Mouse (Mus musculus) midbrain, embryonic 12.5 days (tissue): Measurements from ENCODE around the gene Apoa2. TPM values are rescaled to one million over a fixed set of nuclear protein-coding genes. Genes with fewer than 3 reads are reported as not detected.
"Not testable (repeated sequence)": the region's sequence is repeated elsewhere in the genome, so short reads cannot be mapped to it uniquely, and the experiment has no call there.

Source experiments
- ATAC-seq: fragments of 200-750 bp; cut with Nextera tagmentation; 2 replicates; pipeline ENCODE4 v1.8.0; 2017; ENCODE audit warnings: low read depth, moderate TSS enrichment, moderate library complexity; ENCODE audit not compliant: low FRiP score
- H3K27ac ChIP-seq: fragments of 300-500 bp; sonication (generic); replicated peaks from 2 replicates; pipeline ENCODE4 v1.5.1; 2016; ENCODE audit warnings: mild to moderate bottlenecking
- H3K27me3 ChIP-seq: fragments of 300-500 bp; sonication (generic); 2 replicates; pipeline ENCODE4 v1.6.1; 2016; ENCODE audit warnings: mild to moderate bottlenecking
- H3K36me3 ChIP-seq: fragments of 300-500 bp; sonication (generic); 2 replicates; pipeline ENCODE4 v1.6.1; 2016
- H3K4me1 ChIP-seq: fragments of 300-500 bp; sonication (generic); 2 replicates; pipeline ENCODE4 v1.6.1; 2016
- H3K4me2 ChIP-seq: fragments of 300-500 bp; sonication (generic); replicated peaks from 2 replicates; pipeline ENCODE4 v1.6.1; 2016; ENCODE audit warnings: mild to moderate bottlenecking, moderate library complexity
- H3K4me3 ChIP-seq: fragments of 300-500 bp; sonication (generic); 2 replicates; pipeline ENCODE4 v1.5.1; 2016; ENCODE audit warnings: mild to moderate bottlenecking
- H3K9ac ChIP-seq: fragments of 300-500 bp; sonication (generic); replicated peaks from 2 replicates; pipeline ENCODE4 v1.6.1; 2016; ENCODE audit warnings: mild to moderate bottlenecking, moderate library complexity
- H3K9me3 ChIP-seq: fragments of 300-500 bp; sonication (generic); 2 replicates; pipeline ENCODE4 v1.6.1; 2016; ENCODE audit warnings: mild to moderate bottlenecking
- WGBS: fragments of 180-500 bp; shearing (Covaris S2); methylation state at CpG from one replicate; pipeline ENCODE4 v1.1.7; 2016; 5-methylcytosine and 5-hydroxymethylcytosine counted together
- polyA plus RNA-seq: library from polyadenylated mRNA; unstranded; fragments of >200 nt; fragmentation: Nextera tagmentation; extraction: Ambion mirVana; gene quantifications from 2 replicates; pipeline ENCODE4 v1.2.1, GENCODE M21; 2016

Gene Apoa2
- polyA plus RNA-seq, 1 experiment from 2014 or later, result 2.9 TPM

DNA sequence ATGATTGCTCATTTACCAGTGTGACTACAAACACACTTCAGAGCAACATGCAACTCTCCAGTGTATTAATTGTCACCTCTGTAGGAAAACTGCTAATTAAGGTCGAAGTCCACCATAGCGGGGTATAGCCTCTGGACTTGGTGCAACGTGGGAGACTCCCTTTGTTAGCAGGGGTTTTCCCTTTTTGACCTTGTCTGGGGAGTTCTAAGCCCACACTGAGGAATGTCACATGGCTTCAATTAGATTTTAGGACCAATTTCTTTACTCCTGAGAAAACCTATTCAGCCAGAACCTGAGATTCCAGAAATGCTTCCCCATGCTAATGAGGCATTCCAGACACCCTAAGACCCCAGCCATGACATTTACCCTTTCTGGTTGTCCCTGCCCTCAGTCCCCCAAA lies 5.4 kb downstream of the Apoa2 start:
- WGBS, result 45% methylated on average over 3 of the region's 3 CpGs

DNA sequence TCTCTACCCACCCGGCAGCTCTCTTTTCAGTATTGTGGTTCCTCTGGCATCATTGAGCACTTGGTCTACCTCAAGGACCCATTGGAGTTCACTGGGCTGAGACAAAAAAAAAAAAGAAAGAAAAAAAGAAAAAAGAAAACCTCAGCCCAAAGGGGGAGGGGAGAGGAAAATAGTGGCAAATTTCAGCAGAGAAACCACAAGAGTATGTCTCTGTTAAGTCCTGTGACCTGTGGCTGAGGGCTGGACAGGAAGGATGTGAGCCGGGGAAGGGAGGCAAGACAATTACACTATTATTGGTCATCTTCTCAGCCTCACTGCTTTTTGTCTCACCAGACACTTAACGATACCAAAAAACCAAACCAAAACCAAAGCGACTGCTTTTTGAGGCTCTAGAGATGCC lies 7.0 kb downstream of the Apoa2 start:
- 83% methylated on average over 4 of the region's 4 CpGs for WGBS
- H3K9ac ChIP-seq, result no peak overlapping the region
- no peaks in the 10 kb centered on the region for H3K9me3 ChIP-seq
- no peak overlapping the region for H3K4me2 ChIP-seq
- H3K36me3 ChIP-seq, result peaks cover 34% of the 10 kb centered on the region
- peaks cover 8% of the 10 kb centered on the region; the same call in 1 of the 2 replicates for H3K4me1 ChIP-seq
- no peak overlapping the region for H3K4me3 ChIP-seq
- no peaks in the 10 kb centered on the region for H3K27me3 ChIP-seq
- ATAC-seq, result no peak
- no peak overlapping the region for H3K27ac ChIP-seq

More for the DNA sequence above, 5.4 kb downstream of the Apoa2 start:
- Histone ChIP-seq H3K27ac (no peak overlapping the region), H3K27me3 (no peaks in the 10 kb centered on the region), H3K4me2 (no peak overlapping the region), H3K9me3 (no peaks in the 10 kb centered on the region), H3K9ac (no peak overlapping the region), H3K4me1 (peaks cover 8% of the 10 kb centered on the region; the same call in 1 of the 2 replicates), H3K4me3 (no peak overlapping the region), H3K36me3 (peaks cover 19% of the 10 kb centered on the region)
- no peak for ATAC-seq

DNA sequence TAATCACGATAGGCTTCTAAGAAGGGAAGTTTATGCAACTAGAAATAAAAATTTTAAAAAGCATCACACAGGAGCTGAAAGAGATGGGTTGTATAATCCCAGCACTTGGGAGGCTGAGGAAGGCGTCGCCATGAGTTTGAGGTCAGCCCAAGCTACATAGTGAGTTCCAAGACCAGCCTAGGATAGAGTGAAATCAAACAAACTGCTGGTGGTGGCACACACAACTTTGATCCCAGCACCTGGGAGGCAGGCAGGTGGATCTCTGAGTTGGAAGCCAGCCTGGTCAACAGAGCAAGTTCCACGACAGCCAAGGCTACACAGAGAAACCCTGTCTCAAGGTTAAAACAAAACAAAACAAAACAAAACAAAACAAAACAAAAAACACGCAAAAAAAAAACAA lies 7.5 kb downstream of the Apoa2 start:
- WGBS, result 83% methylated on average over 5 of the region's 5 CpGs

DNA sequence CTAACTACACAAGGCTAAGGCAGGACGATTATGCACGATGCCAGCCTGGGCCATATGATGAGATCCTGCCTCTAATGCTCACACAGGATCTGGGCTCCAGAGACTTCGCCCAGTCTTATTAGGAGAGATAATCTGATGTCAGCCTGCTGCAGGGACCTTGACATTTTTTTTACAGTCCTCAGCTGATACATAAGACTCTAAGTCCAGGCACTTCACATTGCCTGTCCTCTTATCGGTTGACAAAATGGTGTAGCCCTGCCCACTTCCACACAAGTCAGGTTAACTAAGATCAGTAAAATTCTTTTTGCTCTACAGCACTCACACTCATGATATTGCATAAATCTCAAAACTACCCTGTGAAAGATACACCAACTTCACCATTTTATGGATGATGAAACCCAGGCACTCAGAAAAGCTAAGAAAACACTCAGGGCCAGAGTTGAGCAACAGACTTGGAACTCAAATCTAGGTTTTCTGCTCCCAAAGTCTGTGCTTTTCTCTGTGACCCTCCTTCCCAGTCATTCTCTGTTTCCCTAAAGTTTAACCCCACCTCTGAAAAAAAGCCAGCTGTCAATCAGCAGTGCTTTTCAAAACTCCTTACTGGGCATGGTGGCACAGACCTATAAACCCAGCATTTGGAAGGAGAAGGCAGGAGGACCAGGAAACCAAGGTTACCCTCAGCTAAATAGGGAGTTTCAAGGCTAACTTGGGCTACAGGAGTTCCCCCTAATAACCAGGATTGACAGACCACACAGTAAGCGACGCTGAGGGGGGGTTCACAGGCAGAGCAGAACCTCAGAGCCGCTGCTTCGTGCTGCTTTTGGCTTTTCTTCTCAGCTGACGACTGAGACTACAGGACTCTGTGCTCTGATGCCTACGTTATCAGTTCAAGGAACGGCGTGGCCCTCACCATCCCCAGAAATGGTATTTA lies 8.2 kb downstream of the Apoa2 start:
- ATAC-seq, result no peak
- WGBS, result 89% methylated on average over 12 of the region's 12 CpGs
- no peaks in the 10 kb centered on the region for H3K27me3 ChIP-seq

More for the DNA sequence above, 7.5 kb downstream of the Apoa2 start:
- ATAC-seq, result no peak
- Histone ChIP-seq H3K27me3 (no peaks in the 10 kb centered on the region), H3K36me3 (peaks cover 39% of the 10 kb centered on the region), H3K4me2 (no peak overlapping the region), H3K27ac (no peak overlapping the region), H3K9me3 (no peaks in the 10 kb centered on the region), H3K4me1 (peaks cover 8% of the 10 kb centered on the region; the same call in 1 of the 2 replicates), H3K9ac (no peak overlapping the region), H3K4me3 (no peak overlapping the region)

DNA sequence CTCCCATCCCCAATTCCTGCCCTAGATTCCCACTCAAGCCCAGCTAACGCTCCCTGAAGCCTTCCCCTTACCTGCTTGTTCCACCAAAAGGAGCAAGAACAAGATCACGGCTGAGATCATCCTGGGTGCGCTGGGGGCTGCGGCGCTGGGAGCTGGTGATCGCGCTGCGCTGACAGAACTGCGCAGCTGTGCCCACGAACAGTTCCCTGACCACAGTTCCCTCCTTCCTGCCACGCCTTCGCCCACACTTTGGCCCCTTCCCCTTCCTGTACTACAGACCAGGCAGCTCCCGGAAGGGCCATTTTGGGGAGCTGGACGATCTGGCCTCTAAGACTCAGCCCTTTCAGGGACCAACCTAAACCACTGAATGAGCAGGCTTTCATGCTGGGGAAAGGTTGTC lies 9.3 kb downstream of the Apoa2 start, which contains the start of gene Fcer1g:
Gene Fcer1g (minus strand): TSS at position 240 of the 400 bp plus-strand sequence.
- Histone ChIP-seq H3K9ac (no peak within 1 kb of the TSS), H3K27me3 (no peaks in the 10 kb centered on the region), H3K4me3 (no peak within 1 kb of the TSS), H3K9me3 (no peaks in the 10 kb centered on the region), H3K4me1 (peaks cover 8% of the 10 kb centered on the region; the same call in 1 of the 2 replicates), H3K27ac (no peak within 1 kb of the TSS), H3K36me3 (peaks cover 57% of the 10 kb centered on the region), H3K4me2 (no peak within 1 kb of the TSS)
- WGBS, result 93% methylated on average over 14 of the region's 14 CpGs
- ATAC-seq, result no peak

More for the DNA sequence above, 8.2 kb downstream of the Apoa2 start:
- H3K4me3 ChIP-seq, result no peak overlapping the region
- H3K27ac ChIP-seq, result no peak overlapping the region
- H3K9me3 ChIP-seq, result no peaks in the 10 kb centered on the region
- H3K4me2 ChIP-seq, result no peak overlapping the region
- H3K36me3 ChIP-seq, result peaks cover 46% of the 10 kb centered on the region
- peaks cover 8% of the 10 kb centered on the region; the same call in 1 of the 2 replicates for H3K4me1 ChIP-seq
- H3K9ac ChIP-seq, result no peak overlapping the region

DNA sequence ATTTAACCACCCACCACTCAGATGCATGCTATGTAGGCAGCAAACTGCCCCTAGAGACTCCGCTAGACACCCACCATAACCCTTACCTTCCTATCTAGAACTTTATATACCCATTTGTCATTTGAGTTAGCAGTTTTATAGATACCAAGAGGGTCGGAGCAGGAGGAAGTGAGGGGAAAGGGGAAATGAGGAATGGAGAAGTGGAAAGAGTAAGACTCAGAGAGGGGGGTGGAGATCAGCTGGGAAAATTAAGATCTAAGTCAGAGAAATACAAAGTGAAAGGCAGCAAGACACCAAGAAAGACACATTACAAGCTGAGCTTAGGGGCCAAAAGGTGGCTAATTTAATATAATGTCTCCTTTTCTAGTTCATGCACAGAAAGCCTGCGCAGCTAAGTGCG lies 9.7 kb downstream of the Apoa2 start:
- peaks cover 61% of the 10 kb centered on the region for H3K36me3 ChIP-seq

DNA sequence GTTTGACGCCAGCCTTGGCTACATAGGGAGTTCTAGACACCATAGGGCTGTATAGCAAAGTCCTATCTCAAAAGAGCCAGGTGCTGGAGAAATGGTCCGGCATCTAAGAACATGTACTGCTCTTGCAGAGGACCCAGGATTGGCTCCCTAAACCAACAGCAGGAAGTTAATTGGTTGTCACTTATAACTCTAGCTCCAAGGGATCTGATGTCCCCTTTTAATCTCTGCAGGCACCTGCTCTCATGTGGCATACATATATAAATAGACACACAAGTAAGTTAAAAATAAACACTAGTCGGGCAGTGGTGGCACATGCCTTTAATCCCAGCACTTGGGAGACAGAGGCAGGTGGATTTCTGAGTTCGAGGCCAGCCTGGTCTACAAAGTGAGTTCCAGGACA lies 10.9 kb downstream of the Apoa2 start:
- no peak for ATAC-seq
- no peak overlapping the region for H3K4me3 ChIP-seq
- H3K4me1 ChIP-seq, result no peaks in the 10 kb centered on the region
- 93% methylated on average over 4 of the region's 4 CpGs for WGBS
- H3K36me3 ChIP-seq, result peaks cover 74% of the 10 kb centered on the region
- no peaks in the 10 kb centered on the region for H3K27me3 ChIP-seq
- no peak overlapping the region for H3K4me2 ChIP-seq
- no peak overlapping the region for H3K27ac ChIP-seq
- no peaks in the 10 kb centered on the region for H3K9me3 ChIP-seq
- no peak overlapping the region for H3K9ac ChIP-seq

More for the DNA sequence above, 9.7 kb downstream of the Apoa2 start:
- WGBS, result 97% methylated on average over 4 of the region's 4 CpGs
- Histone ChIP-seq H3K4me2 (no peak overlapping the region), H3K27ac (no peak overlapping the region), H3K9me3 (no peaks in the 10 kb centered on the region), H3K4me3 (no peak overlapping the region), H3K4me1 (peaks cover 6% of the 10 kb centered on the region; the same call in 1 of the 2 replicates), H3K9ac (no peak overlapping the region), H3K27me3 (no peaks in the 10 kb centered on the region)
- no peak for ATAC-seq

DNA sequence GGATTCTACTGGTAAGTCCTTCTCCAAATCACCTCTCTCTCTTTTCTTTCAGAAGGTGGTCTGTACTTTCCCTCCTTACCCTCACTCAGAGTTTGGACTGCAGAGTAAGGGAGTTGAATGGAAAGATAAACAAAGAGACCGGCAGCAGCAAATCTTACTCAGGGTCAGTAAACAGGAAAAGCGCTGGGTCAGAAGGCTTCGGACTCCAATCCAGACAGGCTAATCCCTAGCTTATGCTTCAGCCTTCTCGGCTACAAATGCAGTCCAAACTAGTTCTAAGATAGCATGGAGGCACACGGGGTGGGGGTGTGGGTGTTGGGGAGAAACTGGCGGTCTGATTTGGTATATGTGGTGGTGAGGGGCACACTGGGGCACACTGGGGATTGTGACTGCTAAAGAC lies 12.6 kb downstream of the Apoa2 start:
- 69% methylated on average over 6 of the region's 6 CpGs for WGBS
- peaks cover 88% of the 10 kb centered on the region for H3K36me3 ChIP-seq
- no peaks in the 10 kb centered on the region for H3K9me3 ChIP-seq
- no peak overlapping the region for H3K4me3 ChIP-seq
- no peak overlapping the region for H3K27ac ChIP-seq
- H3K27me3 ChIP-seq, result no peaks in the 10 kb centered on the region
- no peaks in the 10 kb centered on the region for H3K4me1 ChIP-seq
- no peak overlapping the region for H3K4me2 ChIP-seq
- no peak for ATAC-seq
- no peak overlapping the region for H3K9ac ChIP-seq

DNA sequence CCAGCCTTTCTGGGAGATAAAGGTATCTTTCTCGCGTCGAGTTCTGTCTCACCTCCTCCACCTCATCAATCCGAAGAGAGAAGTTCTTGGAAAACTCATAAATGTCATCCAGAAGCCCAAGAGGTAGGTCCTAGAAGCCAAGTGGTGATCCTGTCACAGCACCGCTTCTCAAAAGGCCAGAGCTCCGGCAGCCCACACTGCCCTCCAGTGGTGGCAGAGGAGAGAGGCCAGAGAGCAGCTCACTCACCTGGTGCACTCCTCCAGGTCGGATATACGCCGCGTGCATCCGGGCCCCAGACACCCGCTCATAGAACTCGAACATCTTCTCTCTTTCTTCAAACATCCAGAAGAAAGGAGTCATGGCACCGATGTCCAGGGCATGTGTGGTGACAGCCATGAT lies 13.6 kb downstream of the Apoa2 start:
- peaks cover 96% of the 10 kb centered on the region for H3K36me3 ChIP-seq
- H3K9ac ChIP-seq, result no peak overlapping the region
- no peak overlapping the region for H3K4me2 ChIP-seq
- no peak overlapping the region for H3K27ac ChIP-seq
- ATAC-seq, result no peak
- no peak overlapping the region for H3K4me3 ChIP-seq
- H3K9me3 ChIP-seq, result no peaks in the 10 kb centered on the region
- H3K4me1 ChIP-seq, result no peaks in the 10 kb centered on the region
- WGBS, result 70% methylated on average over 14 of the region's 14 CpGs
- no peaks in the 10 kb centered on the region for H3K27me3 ChIP-seq

DNA sequence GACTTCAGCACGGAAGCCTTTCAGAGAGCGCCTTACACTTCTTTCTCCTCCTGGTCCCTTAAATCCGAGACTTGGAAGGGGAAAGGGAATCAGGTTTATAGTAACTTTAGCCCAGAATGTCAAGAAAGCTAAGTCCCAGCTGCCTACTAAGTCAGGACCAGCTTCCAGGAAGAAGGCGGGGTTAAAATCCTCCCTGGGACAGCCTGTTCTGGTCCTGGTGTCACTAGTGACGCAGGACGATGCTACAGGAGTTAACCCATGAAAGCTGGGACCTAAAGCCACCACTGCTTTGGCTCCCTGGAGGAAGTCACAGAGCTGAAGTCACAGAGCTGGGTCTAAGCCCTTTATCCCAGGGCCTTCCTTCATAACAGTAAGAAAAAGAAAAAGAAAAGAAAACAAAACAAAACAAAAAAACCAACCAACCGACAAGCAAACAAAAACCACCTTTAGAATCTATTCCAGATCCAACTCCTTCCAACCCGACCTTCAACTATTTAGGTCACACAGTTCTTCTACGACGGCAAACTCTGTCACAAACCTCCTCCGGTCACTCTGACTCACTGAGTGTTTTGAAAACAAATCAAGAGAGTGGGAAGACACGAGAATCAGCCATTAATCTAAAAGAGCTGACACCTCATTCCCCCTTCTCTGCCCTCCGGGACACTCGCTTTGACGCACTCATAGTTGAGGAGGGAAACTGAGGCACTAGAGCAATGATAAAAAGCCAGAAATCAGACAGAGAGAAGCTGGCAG lies 15.3 kb downstream of the Apoa2 start:
- Histone ChIP-seq H3K4me1 (0 out of 2 replicates have a peak, but pooled peaks cover 2% of the 10 kb centered on the region), H3K9me3 (no peaks in the 10 kb centered on the region), H3K27me3 (no peaks in the 10 kb centered on the region), H3K27ac (no peak overlapping the region), H3K36me3 (peaks cover 88% of the 10 kb centered on the region), H3K4me2 (no peak overlapping the region), H3K9ac (no peak overlapping the region), H3K4me3 (no peak overlapping the region)
- 86% methylated on average over 15 of the region's 15 CpGs for WGBS
- no peak for ATAC-seq

DNA sequence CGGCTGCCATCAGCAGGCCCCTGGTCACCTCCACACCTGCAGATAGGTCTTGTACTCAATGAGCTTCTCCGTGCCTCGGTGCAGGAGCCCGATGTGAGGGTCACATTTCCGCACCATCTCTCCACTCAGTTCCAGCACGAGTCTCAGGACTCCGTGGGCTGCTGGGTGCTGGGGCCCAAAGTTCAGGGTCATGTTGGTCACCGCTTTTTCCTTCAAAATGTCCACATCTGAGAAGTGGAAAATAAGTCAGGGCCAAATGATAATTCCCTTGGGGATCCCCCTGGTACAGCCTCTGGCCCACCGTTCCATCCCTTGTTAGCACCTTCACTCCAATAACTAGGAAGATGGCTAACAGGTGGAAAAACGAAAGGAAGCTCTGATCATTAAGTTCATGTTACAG lies 16.1 kb downstream of the Apoa2 start:
- WGBS, result 92% methylated on average over 10 of the region's 10 CpGs
- no peak for ATAC-seq
- H3K9ac ChIP-seq, result no peak overlapping the region
- H3K27me3 ChIP-seq, result no peaks in the 10 kb centered on the region
- H3K4me1 ChIP-seq, result peaks cover 7% of the 10 kb centered on the region
- H3K27ac ChIP-seq, result no peak overlapping the region
- H3K9me3 ChIP-seq, result no peaks in the 10 kb centered on the region
- H3K36me3 ChIP-seq, result peaks cover 81% of the 10 kb centered on the region
- H3K4me3 ChIP-seq, result no peak overlapping the region
- no peak overlapping the region for H3K4me2 ChIP-seq

DNA sequence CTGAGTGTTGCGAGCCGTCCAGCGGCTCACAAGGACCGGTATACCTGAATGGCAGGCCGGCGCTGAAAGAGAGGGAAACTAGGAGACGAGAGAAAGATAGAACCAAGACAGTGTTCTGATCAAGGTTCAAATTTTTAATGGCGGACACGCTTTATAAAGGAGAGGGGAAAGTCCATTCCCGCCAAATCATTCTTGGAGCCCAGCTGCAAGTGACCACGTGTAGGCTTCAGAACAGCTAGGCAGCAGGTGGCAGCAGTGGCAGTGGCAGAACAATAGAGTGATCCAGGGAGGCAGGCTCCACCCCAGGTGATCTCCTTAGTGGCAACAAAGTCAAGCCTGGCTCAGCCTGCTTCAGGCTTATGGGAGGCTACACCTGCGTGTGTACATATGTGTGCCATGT lies 17.1 kb downstream of the Apoa2 start:
- peaks cover 13% of the 10 kb centered on the region for H3K4me1 ChIP-seq
- not testable (repeated sequence) for H3K4me3 ChIP-seq, H3K9me3 ChIP-seq, H3K27ac ChIP-seq, H3K27me3 ChIP-seq, H3K4me2 ChIP-seq, ATAC-seq, H3K9ac ChIP-seq
- H3K36me3 ChIP-seq, result peaks cover 72% of the 10 kb centered on the region
- WGBS, result 82% methylated on average over 12 of the region's 12 CpGs
